Mouse (Mus musculus): ENCODE results near the gene Fgfr2. TPM values are rescaled to one million over a fixed set of nuclear protein-coding genes. Genes with fewer than 3 reads are reported as not detected.
A peak's percentile ranks its signal among the peaks of the same experiment; 100 is the strongest.

Gene Fgfr2
- polyA plus RNA-seq, 1 experiment, result 114 TPM

DNA sequence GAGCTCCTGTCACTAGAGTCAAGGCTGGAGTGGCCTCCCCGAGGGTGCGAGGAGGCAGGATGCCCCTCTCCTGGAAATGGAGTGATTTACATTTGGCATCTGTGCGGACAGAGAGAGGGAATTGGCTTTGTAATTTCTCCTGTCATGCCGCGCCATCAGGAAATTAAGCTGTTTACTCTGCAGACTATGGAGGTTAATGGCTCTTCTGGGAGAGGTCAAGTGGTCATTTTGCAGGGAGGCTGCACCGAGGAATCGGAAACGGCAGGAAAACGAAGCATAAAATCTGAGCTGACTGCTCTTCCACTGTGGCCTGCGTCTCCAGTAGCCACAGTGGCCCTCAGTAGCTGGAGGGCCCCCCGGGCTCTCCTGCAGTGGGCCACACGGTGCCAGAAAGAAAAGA lies 485.9 kb downstream of the Fgfr2 start:
- no peak overlapping the region for H3K4me3 ChIP-seq (replicated peaks; ENCODE audit: extremely low read depth, low read depth, low read length)
- TF ChIP-seq POLR2A (IDR thresholded peaks at IDR 0.05; ENCODE audit: borderline replicate concordance, extremely low read depth, low read depth, low read length), result no peak
- no peak for TF ChIP-seq CTCF (IDR thresholded peaks at IDR 0.05; ENCODE audit: insufficient read depth, low read length)
- WGBS, result 28% methylated on average over 12 of the region's 12 CpGs
- peak; percentile 28 for DNase-seq
- no peaks in the 10 kb centered on the region; the same call in 1 of the 2 replicates for H3K4me1 ChIP-seq (ENCODE audit: control insufficient read depth, insufficient read depth, low read length)

DNA sequence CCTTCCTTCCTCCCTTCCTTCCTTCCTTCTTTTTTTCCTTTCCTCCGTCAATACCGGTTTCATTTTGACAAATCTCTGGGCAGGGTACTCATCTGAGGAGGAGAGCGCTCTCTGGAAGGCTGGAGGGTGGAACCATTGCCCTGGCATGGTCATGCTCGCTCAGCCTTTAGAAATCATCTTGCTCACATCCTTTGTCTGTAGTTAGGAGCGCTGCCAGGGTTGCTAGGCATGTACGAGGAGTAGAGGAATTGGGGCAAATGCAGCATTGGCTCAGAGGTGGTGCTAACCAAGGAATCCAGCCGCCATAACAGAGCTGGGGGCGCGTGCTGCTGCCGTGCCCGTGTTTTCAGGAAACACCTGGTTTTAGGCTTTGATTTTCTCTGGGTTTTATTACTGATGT lies 491.8 kb downstream of the Fgfr2 start:
- no peak overlapping the region for H3K4me3 ChIP-seq (replicated peaks; ENCODE audit: extremely low read depth, low read depth, low read length)
- no peak for TF ChIP-seq POLR2A (IDR thresholded peaks at IDR 0.05; ENCODE audit: borderline replicate concordance, extremely low read depth, low read depth, low read length)
- TF ChIP-seq CTCF (IDR thresholded peaks at IDR 0.05; ENCODE audit: insufficient read depth, low read length), result no peak
- H3K4me1 ChIP-seq (ENCODE audit: control insufficient read depth, insufficient read depth, low read length), result no peaks in the 10 kb centered on the region
- WGBS, result 72% methylated on average over 11 of the region's 11 CpGs
- no peak for DNase-seq

DNA sequence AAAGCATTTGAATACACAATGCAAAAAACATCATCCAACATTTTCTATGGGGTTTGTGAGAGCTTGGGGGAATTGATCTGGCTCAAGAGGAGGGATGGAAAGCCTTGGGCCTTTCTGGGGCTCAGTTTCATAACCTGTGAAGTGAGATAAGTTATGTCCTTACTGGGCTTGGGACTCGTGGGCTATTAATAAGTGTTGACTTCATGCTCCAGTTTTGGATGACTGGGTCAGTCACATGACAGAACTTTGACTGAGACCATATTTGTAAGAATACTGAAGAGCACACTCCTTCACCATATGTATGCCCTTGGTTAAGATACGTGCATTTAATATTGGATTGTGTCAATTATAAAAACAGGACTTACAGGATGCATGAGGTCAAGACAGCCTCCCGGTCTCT lies 495.7 kb downstream of the Fgfr2 start:
- DNase-seq, result no peak
- Histone ChIP-seq H3K4me1 (ENCODE audit: control insufficient read depth, insufficient read depth, low read length) (no peaks in the 10 kb centered on the region), H3K4me3 (replicated peaks; ENCODE audit: extremely low read depth, low read depth, low read length) (no peak overlapping the region)
- TF ChIP-seq POLR2A (IDR thresholded peaks at IDR 0.05; ENCODE audit: borderline replicate concordance, extremely low read depth, low read depth, low read length), result no peak
- 60% methylated on average over 3 of the region's 3 CpGs for WGBS

DNA sequence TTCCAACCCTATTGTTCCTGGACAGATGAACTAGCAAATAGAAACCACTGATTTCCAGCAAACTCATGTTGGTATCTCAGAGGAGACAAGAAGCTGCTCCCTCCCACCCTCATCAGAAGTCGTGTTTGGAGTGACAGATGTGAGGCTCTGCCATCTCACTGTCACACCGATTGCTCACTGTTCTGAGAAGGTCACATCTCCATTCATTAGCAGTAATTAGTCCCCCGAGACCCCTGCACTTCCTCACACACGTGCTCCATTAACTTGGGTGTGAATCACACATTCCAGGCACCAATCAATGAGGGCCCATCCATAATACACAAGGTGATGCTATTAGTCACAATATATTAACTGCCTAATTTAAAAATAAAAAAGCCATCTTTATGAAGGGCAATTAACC lies 497.0 kb downstream of the Fgfr2 start:
- DNase-seq, result no peak
- TF ChIP-seq CTCF (IDR thresholded peaks at IDR 0.05; ENCODE audit: insufficient read depth, low read length), result no peak
- no peak for TF ChIP-seq POLR2A (IDR thresholded peaks at IDR 0.05; ENCODE audit: borderline replicate concordance, extremely low read depth, low read depth, low read length)
- Histone ChIP-seq H3K4me1 (ENCODE audit: control insufficient read depth, insufficient read depth, low read length) (no peaks in the 10 kb centered on the region), H3K4me3 (replicated peaks; ENCODE audit: extremely low read depth, low read depth, low read length) (no peak overlapping the region)
- WGBS, result 74% methylated on average over 4 of the region's 4 CpGs

DNA sequence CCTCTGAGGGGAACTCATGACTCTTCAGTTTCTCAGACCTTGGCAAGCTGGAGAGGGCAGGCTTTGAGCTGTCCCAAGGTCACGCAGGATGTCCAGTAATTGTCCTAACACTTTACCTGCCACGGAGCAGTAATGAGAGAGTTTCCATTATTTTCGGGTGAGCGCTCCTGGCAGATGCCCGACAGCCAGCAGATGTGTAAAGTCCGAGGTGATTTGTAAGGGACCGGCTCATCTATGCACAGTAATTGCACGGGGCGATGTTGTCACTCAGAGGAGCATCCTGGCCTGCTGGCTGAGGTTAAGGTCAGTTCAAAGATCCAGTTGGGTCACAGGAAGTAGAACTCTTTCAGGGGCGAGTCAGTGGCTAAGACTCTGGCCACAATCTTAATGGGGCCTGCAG lies 499.0 kb downstream of the Fgfr2 start:
- WGBS, result 77% methylated on average over 10 of the region's 10 CpGs
- no peak for TF ChIP-seq POLR2A (IDR thresholded peaks at IDR 0.05; ENCODE audit: borderline replicate concordance, extremely low read depth, low read depth, low read length)
- no peak for TF ChIP-seq CTCF (IDR thresholded peaks at IDR 0.05; ENCODE audit: insufficient read depth, low read length)
- DNase-seq, result no peak
- Histone ChIP-seq H3K4me1 (ENCODE audit: control insufficient read depth, insufficient read depth, low read length) (no peaks in the 10 kb centered on the region), H3K4me3 (replicated peaks; ENCODE audit: extremely low read depth, low read depth, low read length) (no peak overlapping the region)

DNA sequence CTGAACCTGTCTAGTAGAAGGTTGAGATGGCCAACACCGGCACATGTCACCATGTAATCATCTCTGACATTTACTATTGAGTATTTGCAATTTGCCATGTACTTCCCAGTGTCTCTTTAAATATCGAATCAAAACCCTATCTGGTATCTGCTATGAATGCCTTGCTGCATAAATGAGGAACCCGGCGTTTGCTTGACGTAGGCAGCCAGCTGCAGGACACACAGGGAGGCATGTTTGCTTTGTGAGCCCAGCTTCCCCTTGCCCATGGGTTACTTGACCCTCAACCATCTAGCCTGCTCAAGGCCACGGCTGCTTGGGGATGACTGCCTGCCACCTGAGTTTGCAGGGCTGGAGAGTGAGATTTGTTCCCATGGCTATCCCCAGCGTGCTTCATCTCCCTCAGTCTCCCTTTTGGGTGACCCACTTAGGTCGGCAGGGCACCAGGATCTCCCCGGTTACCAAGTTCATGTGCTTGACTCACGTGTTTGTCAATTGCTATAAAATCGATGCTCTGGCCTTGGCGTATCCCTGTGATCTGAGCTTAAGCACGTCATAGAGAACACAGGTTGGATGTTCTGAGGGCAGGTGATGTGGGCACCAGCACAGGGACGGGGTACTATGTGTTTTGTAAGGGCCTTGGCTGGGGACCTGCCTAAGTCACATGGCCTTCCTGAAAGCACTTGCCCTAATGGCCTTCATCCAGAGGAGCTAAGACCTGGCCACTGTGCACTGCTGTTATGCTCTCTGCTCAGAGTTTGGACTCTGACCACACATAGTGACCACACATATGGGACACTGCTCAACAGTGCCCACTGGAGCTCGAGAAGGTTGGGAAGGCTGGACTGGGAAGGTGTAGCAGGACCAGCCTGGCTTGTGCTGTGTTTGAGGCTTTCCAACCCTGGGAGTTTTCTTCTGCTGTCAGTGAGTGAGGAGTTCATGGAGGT lies 502.9 kb downstream of the Fgfr2 start:
- Histone ChIP-seq H3K4me1 (ENCODE audit: control insufficient read depth, insufficient read depth, low read length) (no peaks in the 10 kb centered on the region), H3K4me3 (replicated peaks; ENCODE audit: extremely low read depth, low read depth, low read length) (no peak overlapping the region)
- 87% methylated on average over 15 of the region's 15 CpGs for WGBS
- DNase-seq, result no peak
- TF ChIP-seq POLR2A (IDR thresholded peaks at IDR 0.05; ENCODE audit: borderline replicate concordance, extremely low read depth, low read depth, low read length) (no peak), CTCF (IDR thresholded peaks at IDR 0.05; ENCODE audit: insufficient read depth, low read length) (no peak)

DNA sequence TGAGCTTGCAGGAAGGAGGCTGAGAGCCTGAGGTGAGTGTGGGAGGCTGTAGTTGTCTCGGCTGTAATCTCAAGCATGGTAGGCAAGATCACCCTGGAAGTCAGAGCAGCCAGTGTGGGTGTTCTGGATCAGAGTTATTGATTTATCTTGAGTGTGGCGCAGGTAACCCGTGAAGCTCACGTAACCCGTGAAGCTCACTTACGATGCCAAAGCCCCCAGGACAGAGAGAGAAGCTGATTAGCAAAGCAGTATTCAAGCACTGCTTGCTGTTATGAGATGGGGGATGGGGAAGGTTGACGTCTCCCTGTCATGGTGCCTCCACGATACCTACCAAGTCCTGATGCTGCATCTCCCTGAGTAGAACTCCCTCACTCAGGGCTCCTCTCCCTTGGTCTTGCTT lies 503.6 kb downstream of the Fgfr2 start:
- 95% methylated on average over 8 of the region's 8 CpGs for WGBS
- no peaks in the 10 kb centered on the region for H3K4me1 ChIP-seq (ENCODE audit: control insufficient read depth, insufficient read depth, low read length)
- DNase-seq, result no peak
- no peak for TF ChIP-seq POLR2A (IDR thresholded peaks at IDR 0.05; ENCODE audit: borderline replicate concordance, extremely low read depth, low read depth, low read length)
- TF ChIP-seq CTCF (IDR thresholded peaks at IDR 0.05; ENCODE audit: insufficient read depth, low read length), result no peak
- H3K4me3 ChIP-seq (replicated peaks; ENCODE audit: extremely low read depth, low read depth, low read length), result no peak overlapping the region

DNA sequence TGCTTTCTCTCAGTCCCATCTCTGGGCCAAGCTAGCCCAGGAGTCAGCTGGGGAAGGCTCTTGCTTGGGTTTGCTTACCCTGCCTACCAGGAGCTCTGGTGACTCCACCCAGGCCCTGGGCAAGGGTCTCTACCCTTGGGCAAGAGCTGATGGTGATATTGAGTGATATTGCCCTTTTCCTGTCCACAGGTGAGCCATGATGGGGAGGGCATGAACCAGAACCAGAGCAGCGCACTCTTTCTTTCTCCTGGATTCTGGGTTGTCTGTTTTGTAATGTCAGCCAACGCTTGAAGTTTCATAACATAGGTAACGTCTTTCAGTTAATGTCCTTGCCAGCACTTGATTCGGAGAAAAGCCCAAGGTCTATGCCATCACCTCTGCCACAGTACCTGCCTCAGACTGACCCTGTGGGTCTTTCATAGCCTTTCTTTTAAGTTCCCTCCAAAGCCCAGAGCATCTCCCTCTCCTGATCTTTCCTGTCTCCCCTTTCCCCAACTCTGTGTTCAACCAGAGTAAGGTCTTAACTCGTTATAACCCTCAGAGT lies 506.1 kb downstream of the Fgfr2 start:
- H3K4me3 ChIP-seq (replicated peaks; ENCODE audit: extremely low read depth, low read depth, low read length), result no peak overlapping the region
- no peaks in the 10 kb centered on the region for H3K4me1 ChIP-seq (ENCODE audit: control insufficient read depth, insufficient read depth, low read length)
- TF ChIP-seq POLR2A (IDR thresholded peaks at IDR 0.05; ENCODE audit: borderline replicate concordance, extremely low read depth, low read depth, low read length) (no peak), CTCF (IDR thresholded peaks at IDR 0.05; ENCODE audit: insufficient read depth, low read length) (no peak)
- DNase-seq, result no peak
- WGBS, result 88% methylated on average over 5 of the region's 5 CpGs

DNA sequence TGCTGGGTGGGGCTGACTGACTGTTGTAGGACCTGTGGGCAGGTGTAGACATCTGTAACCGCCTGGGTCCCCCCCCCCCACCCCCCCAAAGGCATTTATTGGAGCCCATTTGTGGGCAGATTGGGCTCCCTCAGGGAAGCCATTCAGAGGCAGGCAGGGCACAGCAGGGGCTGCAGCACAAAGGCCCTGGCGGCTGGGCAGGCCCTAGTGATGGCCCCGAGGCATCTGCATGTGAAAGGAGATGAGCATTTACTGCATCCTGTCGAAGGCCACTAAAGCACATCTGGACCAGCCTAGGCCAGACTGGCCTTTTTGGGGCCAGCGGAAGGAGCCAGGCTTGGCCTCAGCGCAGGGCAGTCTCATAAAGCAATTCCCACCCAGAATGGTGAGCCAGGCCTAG lies 506.8 kb downstream of the Fgfr2 start:
- H3K4me3 ChIP-seq (replicated peaks; ENCODE audit: extremely low read depth, low read depth, low read length), result no peak overlapping the region
- TF ChIP-seq CTCF (IDR thresholded peaks at IDR 0.05; ENCODE audit: insufficient read depth, low read length) (no peak), POLR2A (IDR thresholded peaks at IDR 0.05; ENCODE audit: borderline replicate concordance, extremely low read depth, low read depth, low read length) (no peak)
- no peak for DNase-seq
- no peaks in the 10 kb centered on the region for H3K4me1 ChIP-seq (ENCODE audit: control insufficient read depth, insufficient read depth, low read length)
- 80% methylated on average over 6 of the region's 6 CpGs for WGBS

DNA sequence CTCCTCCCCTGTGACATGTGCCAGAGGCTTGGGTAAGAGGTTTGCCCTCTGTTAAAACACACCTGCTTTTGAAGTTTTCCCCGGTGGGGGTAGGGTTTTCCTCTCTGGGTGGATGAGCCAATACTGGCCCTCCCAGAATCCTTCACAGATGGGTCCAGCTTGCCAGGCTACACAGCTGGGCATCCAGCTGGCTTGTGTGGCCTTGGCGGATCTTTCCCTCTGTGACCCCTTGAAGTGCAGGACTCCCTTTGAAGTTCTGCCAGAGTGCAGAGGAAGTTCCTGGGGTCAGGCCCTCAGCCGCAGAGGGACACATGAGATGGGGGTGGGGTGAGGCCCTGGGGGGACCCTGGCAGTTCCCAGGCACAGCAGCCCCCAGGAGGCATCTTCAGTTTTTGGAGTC lies 507.8 kb downstream of the Fgfr2 start:
- no peak for DNase-seq
- no peak for TF ChIP-seq POLR2A (IDR thresholded peaks at IDR 0.05; ENCODE audit: borderline replicate concordance, extremely low read depth, low read depth, low read length)
- TF ChIP-seq CTCF (IDR thresholded peaks at IDR 0.05; ENCODE audit: insufficient read depth, low read length), result no peak
- H3K4me1 ChIP-seq (ENCODE audit: control insufficient read depth, insufficient read depth, low read length), result no peaks in the 10 kb centered on the region
- H3K4me3 ChIP-seq (replicated peaks; ENCODE audit: extremely low read depth, low read depth, low read length), result no peak overlapping the region
- WGBS, result 34% methylated on average over 3 of the region's 3 CpGs
